Mouse (Mus musculus): ENCODE measurements around the gene Atp8a1. TPM values are rescaled to one million over a fixed set of nuclear protein-coding genes. Genes with fewer than 3 reads are reported as not detected.

Gene Atp8a1
- polyA plus RNA-seq, 1 experiment = not detected

DNA sequence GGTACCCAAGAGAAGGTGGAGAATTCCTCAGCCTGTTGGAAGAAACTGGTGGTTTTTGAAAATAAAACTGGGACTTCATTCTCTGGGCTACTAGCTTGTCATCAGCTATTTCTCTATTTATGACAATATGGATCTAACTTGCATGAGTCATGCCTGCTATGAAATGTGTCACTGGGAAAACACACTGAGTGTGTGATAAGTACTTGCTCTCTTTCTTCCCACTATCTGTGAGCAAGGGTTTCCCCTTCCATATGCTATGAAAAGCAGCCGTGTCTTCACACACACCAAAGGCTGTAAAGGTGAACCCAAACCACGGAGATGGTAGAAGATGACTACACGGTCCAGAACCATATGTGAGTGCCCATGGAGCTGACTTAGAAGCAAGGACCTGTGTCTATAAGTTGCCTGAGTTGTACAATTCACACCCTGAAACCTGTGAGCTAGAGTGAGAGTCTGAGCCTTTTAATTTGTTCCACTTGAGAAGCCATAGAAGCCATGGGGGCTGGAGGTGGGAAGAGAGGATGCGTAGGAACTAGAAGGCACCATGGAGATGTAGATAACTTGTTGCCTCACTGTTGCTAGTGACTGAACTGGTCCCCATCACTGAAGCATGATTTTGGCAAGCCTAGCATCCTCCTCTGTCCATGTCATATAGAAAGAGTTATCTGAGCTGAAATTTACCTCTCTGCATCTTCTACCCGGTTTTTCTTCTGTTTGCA is 203.5 kb downstream of the Atp8a1 start:
- H3K79me3 ChIP-seq (ENCODE audit: low read depth) = no peaks in the 10 kb centered on the region
- H3K4me3 ChIP-seq (ENCODE audit: insufficient read depth, poor library complexity, severe bottlenecking) = no peak overlapping the region
- no peaks in the 10 kb centered on the region for H3K79me2 ChIP-seq (ENCODE audit: control insufficient read depth, insufficient read depth)
- no peak overlapping the region for H3ac ChIP-seq (ENCODE audit: control insufficient read depth, insufficient read length, low read depth)
- H3K36me3 ChIP-seq (ENCODE audit: control insufficient read depth, insufficient read depth) = no peaks in the 10 kb centered on the region
- TF ChIP-seq FOSL1 (IDR thresholded peaks at IDR 0.05; ENCODE audit: insufficient read depth, low read length, poor library complexity, severe bottlenecking) (no peak), MYOD1 (IDR thresholded peaks at IDR 0.05; ENCODE audit: control insufficient read depth, insufficient read length, low read depth) (no peak), MYOG (IDR thresholded peaks at IDR 0.05; ENCODE audit: control insufficient read depth, extremely low read depth, insufficient read length) (no peak), USF1 (IDR thresholded peaks at IDR 0.05; ENCODE audit: low read depth) (no peak), CEBPB (IDR thresholded peaks at IDR 0.05; ENCODE audit: low read depth) (no peak), MAX (IDR thresholded peaks at IDR 0.05) (no peak), CTCF (IDR thresholded peaks at IDR 0.05; ENCODE audit: control insufficient read depth, insufficient read depth, insufficient read length) (no peak)
- H3K27me3 ChIP-seq (ENCODE audit: control insufficient read depth, insufficient read depth, insufficient read length) = peaks cover 3% of the 10 kb centered on the region

- H3K27me3 ChIP-seq (ENCODE audit: control insufficient read depth, insufficient read depth, insufficient read length) = peaks cover 3% of the 10 kb centered on the region
- H3K79me2 ChIP-seq (ENCODE audit: control insufficient read depth, insufficient read depth) = no peaks in the 10 kb centered on the region
- H3K4me3 ChIP-seq (ENCODE audit: insufficient read depth, poor library complexity, severe bottlenecking) = no peak overlapping the region
- no peaks in the 10 kb centered on the region for H3K36me3 ChIP-seq (ENCODE audit: control insufficient read depth, insufficient read depth)
- no peaks in the 10 kb centered on the region for H3K79me3 ChIP-seq (ENCODE audit: low read depth)
- TF ChIP-seq CEBPB (IDR thresholded peaks at IDR 0.05; ENCODE audit: low read depth) = no peak
- no peak for TF ChIP-seq MYOG (IDR thresholded peaks at IDR 0.05; ENCODE audit: control insufficient read depth, extremely low read depth, insufficient read length)
- TF ChIP-seq MYOD1 (IDR thresholded peaks at IDR 0.05; ENCODE audit: control insufficient read depth, insufficient read length, low read depth) = no peak
- TF ChIP-seq MAX (IDR thresholded peaks at IDR 0.05) = no peak
- TF ChIP-seq CTCF (IDR thresholded peaks at IDR 0.05; ENCODE audit: control insufficient read depth, insufficient read depth, insufficient read length) = no peak
- TF ChIP-seq USF1 (IDR thresholded peaks at IDR 0.05; ENCODE audit: low read depth) = no peak
- TF ChIP-seq FOSL1 (IDR thresholded peaks at IDR 0.05; ENCODE audit: insufficient read depth, low read length, poor library complexity, severe bottlenecking) = no peak
- no peak overlapping the region for H3ac ChIP-seq (ENCODE audit: control insufficient read depth, insufficient read length, low read depth)
Measured at GRCm38 (mm10) chr5:67641406-67642120, 205.7 kb downstream of the Atp8a1 start.

DNA sequence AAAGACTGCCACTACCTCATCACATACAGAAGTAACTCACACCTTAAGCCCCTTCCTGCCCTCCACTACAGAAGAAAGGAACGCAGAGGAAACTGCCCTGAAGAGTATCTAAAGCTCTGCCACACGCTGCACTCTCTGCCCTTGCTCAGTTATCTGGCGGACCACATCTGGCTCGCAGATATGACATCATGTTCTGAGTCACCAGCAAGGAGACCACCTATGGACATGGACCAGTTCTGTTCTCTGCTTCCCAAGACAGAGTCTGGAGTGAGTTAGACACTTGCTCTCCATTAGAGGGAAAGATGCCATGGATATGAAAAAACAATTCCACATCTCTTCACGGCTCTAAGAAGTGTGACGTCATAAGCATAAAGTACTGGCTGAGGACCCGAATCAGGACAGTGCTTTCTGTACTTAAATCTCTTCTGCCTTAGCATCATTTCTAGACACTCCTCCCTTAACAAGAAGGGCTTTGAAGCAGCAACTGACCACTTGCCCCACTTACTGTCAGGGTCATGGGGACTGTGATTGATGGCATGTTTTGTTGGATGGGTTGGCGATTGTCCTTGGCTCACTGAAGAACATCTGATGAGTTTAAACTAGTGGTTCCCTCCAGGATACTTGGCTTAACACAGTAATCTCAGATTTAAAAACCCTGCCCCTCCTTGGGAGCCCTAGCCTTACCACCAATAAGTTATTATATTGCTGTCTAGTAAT is 206.5 kb downstream of the Atp8a1 start:
- no peaks in the 10 kb centered on the region for H3K79me3 ChIP-seq (ENCODE audit: low read depth)
- peaks cover 3% of the 10 kb centered on the region for H3K27me3 ChIP-seq (ENCODE audit: control insufficient read depth, insufficient read depth, insufficient read length)
- TF ChIP-seq CEBPB (IDR thresholded peaks at IDR 0.05; ENCODE audit: low read depth) (no peak), USF1 (IDR thresholded peaks at IDR 0.05; ENCODE audit: low read depth) (no peak), MAX (IDR thresholded peaks at IDR 0.05) (no peak), FOSL1 (IDR thresholded peaks at IDR 0.05; ENCODE audit: insufficient read depth, low read length, poor library complexity, severe bottlenecking) (no peak), MYOG (IDR thresholded peaks at IDR 0.05; ENCODE audit: control insufficient read depth, extremely low read depth, insufficient read length) (no peak), CTCF (IDR thresholded peaks at IDR 0.05; ENCODE audit: control insufficient read depth, insufficient read depth, insufficient read length) (no peak), MYOD1 (IDR thresholded peaks at IDR 0.05; ENCODE audit: control insufficient read depth, insufficient read length, low read depth) (no peak)
- H3K79me2 ChIP-seq (ENCODE audit: control insufficient read depth, insufficient read depth) = no peaks in the 10 kb centered on the region
- no peaks in the 10 kb centered on the region for H3K36me3 ChIP-seq (ENCODE audit: control insufficient read depth, insufficient read depth)
- no peak overlapping the region for H3K4me3 ChIP-seq (ENCODE audit: insufficient read depth, poor library complexity, severe bottlenecking)
- no peak overlapping the region for H3ac ChIP-seq (ENCODE audit: control insufficient read depth, insufficient read length, low read depth)

DNA sequence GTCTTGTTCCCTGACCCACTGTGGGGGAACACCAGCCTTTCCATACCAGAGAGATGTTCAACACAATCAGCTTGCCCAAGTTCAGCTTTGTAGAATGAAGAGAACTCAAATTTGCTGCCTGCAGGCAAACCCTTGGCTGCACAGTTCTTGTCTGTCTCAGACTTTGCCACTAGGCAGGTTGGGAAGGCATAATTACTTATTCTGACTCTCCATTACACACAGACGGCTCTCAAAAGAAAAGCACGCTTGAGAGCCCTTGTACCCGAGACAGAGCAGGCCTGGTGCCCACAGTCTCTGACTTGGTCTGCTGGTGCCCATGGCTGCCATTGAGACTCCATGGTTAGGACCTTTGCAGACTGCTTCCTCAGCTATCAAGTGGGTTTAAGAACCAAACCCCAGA is 212.9 kb downstream of the Atp8a1 start:
- H3K4me3 ChIP-seq (ENCODE audit: insufficient read depth, poor library complexity, severe bottlenecking) = no peak overlapping the region
- no peaks in the 10 kb centered on the region for H3K79me3 ChIP-seq (ENCODE audit: low read depth)
- TF ChIP-seq MYOD1 (IDR thresholded peaks at IDR 0.05; ENCODE audit: control insufficient read depth, insufficient read length, low read depth) (no peak), MYOG (IDR thresholded peaks at IDR 0.05; ENCODE audit: control insufficient read depth, extremely low read depth, insufficient read length) (no peak), USF1 (IDR thresholded peaks at IDR 0.05; ENCODE audit: low read depth) (no peak)
- H3K36me3 ChIP-seq (ENCODE audit: control insufficient read depth, insufficient read depth) = no peaks in the 10 kb centered on the region
- no peaks in the 10 kb centered on the region for H3K79me2 ChIP-seq (ENCODE audit: control insufficient read depth, insufficient read depth)
- peaks cover 2% of the 10 kb centered on the region for H3K27me3 ChIP-seq (ENCODE audit: control insufficient read depth, insufficient read depth, insufficient read length)
- H3ac ChIP-seq (ENCODE audit: control insufficient read depth, insufficient read length, low read depth) = no peak overlapping the region

GRCm38 (mm10) chr5:67633831-67634268 is 213.4 kb downstream of the Atp8a1 start:
- Histone ChIP-seq H3K79me2 (ENCODE audit: control insufficient read depth, insufficient read depth) (no peaks in the 10 kb centered on the region), H3K27me3 (ENCODE audit: control insufficient read depth, insufficient read depth, insufficient read length) (no peaks in the 10 kb centered on the region), H3K4me3 (ENCODE audit: insufficient read depth, poor library complexity, severe bottlenecking) (no peak overlapping the region), H3ac (ENCODE audit: control insufficient read depth, insufficient read length, low read depth) (no peak overlapping the region), H3K79me3 (ENCODE audit: low read depth) (no peaks in the 10 kb centered on the region), H3K36me3 (ENCODE audit: control insufficient read depth, insufficient read depth) (no peaks in the 10 kb centered on the region)
- TF ChIP-seq USF1 (IDR thresholded peaks at IDR 0.05; ENCODE audit: low read depth) (no peak), CTCF (IDR thresholded peaks at IDR 0.05; ENCODE audit: control insufficient read depth, insufficient read depth, insufficient read length) (no peak), MAX (IDR thresholded peaks at IDR 0.05) (no peak), CEBPB (IDR thresholded peaks at IDR 0.05; ENCODE audit: low read depth) (no peak), MYOG (IDR thresholded peaks at IDR 0.05; ENCODE audit: control insufficient read depth, extremely low read depth, insufficient read length) (no peak), FOSL1 (IDR thresholded peaks at IDR 0.05; ENCODE audit: insufficient read depth, low read length, poor library complexity, severe bottlenecking) (no peak), MYOD1 (IDR thresholded peaks at IDR 0.05; ENCODE audit: control insufficient read depth, insufficient read length, low read depth) (no peak)

All from C2C12 (cell line).